Mouse (Mus musculus): Measurements from ENCODE around the gene Ank.

DNA sequence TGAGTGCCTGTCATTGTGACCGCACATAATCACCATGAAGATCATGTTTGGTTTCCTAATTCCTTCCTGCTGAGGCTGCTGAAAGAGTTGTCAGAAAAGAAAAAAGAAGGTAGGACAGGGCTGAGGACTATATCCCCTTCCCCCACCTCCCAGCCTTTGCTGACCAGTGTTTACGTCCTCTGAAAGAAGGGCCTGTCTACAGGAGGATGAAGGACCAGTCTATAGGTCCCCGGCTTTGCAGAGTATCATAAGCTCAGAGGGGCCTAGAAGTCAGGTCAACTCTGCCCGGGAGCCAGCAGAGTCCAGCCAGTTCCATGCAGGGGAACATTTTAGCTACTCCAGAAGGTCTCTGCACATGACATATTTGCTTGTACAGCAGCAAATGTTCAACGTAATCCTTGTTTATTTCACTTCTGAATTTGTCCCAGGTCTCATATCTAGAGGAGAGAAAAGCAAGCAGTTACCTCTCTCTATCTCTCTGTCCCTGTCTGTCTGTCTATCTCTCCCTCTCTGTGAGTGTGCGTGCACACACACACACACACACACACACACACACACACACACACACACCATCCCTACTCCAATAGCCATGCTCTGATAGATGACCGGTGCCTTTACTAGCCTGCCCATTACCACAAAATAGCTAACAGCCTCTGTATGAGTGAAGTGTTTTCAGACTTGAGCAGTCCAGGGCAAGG lies 31.0 kb downstream of the Ank start:
- TF ChIP-seq CTCF (IDR thresholded peaks at IDR 0.05) = no peak
- no peak for TF ChIP-seq POLR2A (IDR thresholded peaks at IDR 0.05; ENCODE audit: insufficient read depth, low read depth, low read length)
